Mouse (Mus musculus) midbrain, embryonic 12.5 days (tissue): ENCODE measurements around the gene Deup1. TPM values are rescaled to one million over a fixed set of nuclear protein-coding genes. Genes with fewer than 3 reads are reported as not detected.
A peak's percentile ranks its signal among the peaks of the same experiment; 100 is the strongest.

ENCODE experiments used
- ATAC-seq: fragments of 200-750 bp; cut with Nextera tagmentation; 2 replicates; pipeline ENCODE4 v1.8.0; 2017; ENCODE audit warnings: low read depth, moderate TSS enrichment, moderate library complexity; ENCODE audit not compliant: low FRiP score
- H3K27ac ChIP-seq: fragments of 300-500 bp; sonication (generic); replicated peaks from 2 replicates; pipeline ENCODE4 v1.5.1; 2016; ENCODE audit warnings: mild to moderate bottlenecking
- H3K27me3 ChIP-seq: fragments of 300-500 bp; sonication (generic); 2 replicates; pipeline ENCODE4 v1.6.1; 2016; ENCODE audit warnings: mild to moderate bottlenecking
- H3K36me3 ChIP-seq: fragments of 300-500 bp; sonication (generic); 2 replicates; pipeline ENCODE4 v1.6.1; 2016
- H3K4me1 ChIP-seq: fragments of 300-500 bp; sonication (generic); 2 replicates; pipeline ENCODE4 v1.6.1; 2016
- H3K4me2 ChIP-seq: fragments of 300-500 bp; sonication (generic); replicated peaks from 2 replicates; pipeline ENCODE4 v1.6.1; 2016; ENCODE audit warnings: mild to moderate bottlenecking, moderate library complexity
- H3K4me3 ChIP-seq: fragments of 300-500 bp; sonication (generic); 2 replicates; pipeline ENCODE4 v1.5.1; 2016; ENCODE audit warnings: mild to moderate bottlenecking
- H3K9ac ChIP-seq: fragments of 300-500 bp; sonication (generic); replicated peaks from 2 replicates; pipeline ENCODE4 v1.6.1; 2016; ENCODE audit warnings: mild to moderate bottlenecking, moderate library complexity
- H3K9me3 ChIP-seq: fragments of 300-500 bp; sonication (generic); 2 replicates; pipeline ENCODE4 v1.6.1; 2016; ENCODE audit warnings: mild to moderate bottlenecking
- WGBS: fragments of 180-500 bp; shearing (Covaris S2); methylation state at CpG from one replicate; pipeline ENCODE4 v1.1.7; 2016; 5-methylcytosine and 5-hydroxymethylcytosine counted together
- polyA plus RNA-seq: library from polyadenylated mRNA; unstranded; fragments of >200 nt; fragmentation: Nextera tagmentation; extraction: Ambion mirVana; gene quantifications from 2 replicates; pipeline ENCODE4 v1.2.1, GENCODE M21; 2016

The Deup1 gene
- polyA plus RNA-seq = 0.59 and 1.1 TPM in 2 replicates

GRCm38 (mm10) chr9:15627785-15628287 lies at the start of gene Deup1:
Deup1 (minus strand) TSS chr9:15627933.
- under 1% methylated on average over 23 of the region's 28 CpGs for WGBS
- peak within 1 kb of the TSS; percentile 39 for H3K4me3 ChIP-seq
- ATAC-seq = peak; percentile 93

GRCm38 (mm10) chr9:15672251-15672650 lies 44.5 kb upstream of the Deup1 start:
- no peak overlapping the region for H3K4me2 ChIP-seq
- no peak overlapping the region for H3K4me3 ChIP-seq
- WGBS = 44% methylated on average over 1 of the region's 1 CpGs
- no peaks in the 10 kb centered on the region for H3K36me3 ChIP-seq
- H3K9me3 ChIP-seq = no peaks in the 10 kb centered on the region
- no peak for ATAC-seq
- no peaks in the 10 kb centered on the region for H3K27me3 ChIP-seq
- no peak overlapping the region for H3K27ac ChIP-seq
- H3K4me1 ChIP-seq = no peaks in the 10 kb centered on the region
- no peak overlapping the region for H3K9ac ChIP-seq

More at GRCm38 (mm10) chr9:15627785-15628287, at the start of gene Deup1:
- Histone ChIP-seq H3K9me3 (no peaks in the 10 kb centered on the region), H3K9ac (0 out of 2 replicates have a peak within 1 kb of the TSS, but pooled peaks have one; percentile 3), H3K4me2 (peak within 1 kb of the TSS; percentile 65), H3K4me1 (peaks cover 8% of the 10 kb centered on the region), H3K27me3 (peaks cover 13% of the 10 kb centered on the region), H3K36me3 (no peaks in the 10 kb centered on the region), H3K27ac (no peak within 1 kb of the TSS)

GRCm38 (mm10) chr9:15670002-15670527 lies 42.3 kb upstream of the Deup1 start:
- Histone ChIP-seq H3K27me3 (no peaks in the 10 kb centered on the region), H3K9me3 (no peaks in the 10 kb centered on the region), H3K36me3 (no peaks in the 10 kb centered on the region), H3K27ac (no peak overlapping the region), H3K4me1 (no peaks in the 10 kb centered on the region), H3K4me2 (no peak overlapping the region), H3K9ac (no peak overlapping the region), H3K4me3 (no peak overlapping the region)
- 45% methylated on average over 5 of the region's 5 CpGs for WGBS
- no peak for ATAC-seq

DNA sequence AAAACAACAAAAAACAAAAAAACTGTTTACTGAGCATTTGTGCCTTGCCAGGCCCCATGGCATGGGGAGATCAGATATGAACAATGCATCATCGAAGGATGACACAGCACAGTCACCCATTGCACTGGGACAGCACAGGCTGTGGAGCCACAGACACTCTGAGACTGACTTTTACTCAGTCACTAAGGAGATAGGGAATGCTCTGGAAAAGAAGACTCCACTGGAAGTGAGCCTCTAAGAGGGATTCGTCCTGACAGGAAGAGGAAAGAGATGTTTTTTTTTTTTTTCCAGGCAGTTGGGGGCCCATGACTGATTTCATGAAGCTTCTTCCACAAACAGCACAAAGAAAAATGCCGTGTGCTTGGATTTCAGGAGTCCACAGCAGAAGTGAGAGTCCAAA lies 41.7 kb upstream of the Deup1 start:
- Histone ChIP-seq H3K9me3 (no peaks in the 10 kb centered on the region), H3K36me3 (no peaks in the 10 kb centered on the region), H3K4me2 (no peak overlapping the region), H3K27ac (no peak overlapping the region), H3K9ac (no peak overlapping the region), H3K4me1 (no peaks in the 10 kb centered on the region), H3K4me3 (no peak overlapping the region), H3K27me3 (no peaks in the 10 kb centered on the region)
- 77% methylated on average over 3 of the region's 3 CpGs for WGBS
- no peak for ATAC-seq

- no peaks in the 10 kb centered on the region for H3K36me3 ChIP-seq
- 88% methylated on average over 7 of the region's 7 CpGs for WGBS
- ATAC-seq = no peak
These were observed 36.9 kb upstream of the Deup1 start for GRCm38 (mm10) chr9:15664606-15665005.

GRCm38 (mm10) chr9:15659069-15659468 lies 31.3 kb upstream of the Deup1 start:
- no peaks in the 10 kb centered on the region for H3K36me3 ChIP-seq
- 76% methylated on average over 6 of the region's 6 CpGs for WGBS

More at GRCm38 (mm10) chr9:15664606-15665005, 36.9 kb upstream of the Deup1 start:
- H3K4me1 ChIP-seq = no peaks in the 10 kb centered on the region
- H3K27ac ChIP-seq = no peak overlapping the region
- H3K4me3 ChIP-seq = no peak overlapping the region
- no peak overlapping the region for H3K4me2 ChIP-seq
- no peak overlapping the region for H3K9ac ChIP-seq
- H3K9me3 ChIP-seq = no peaks in the 10 kb centered on the region
- H3K27me3 ChIP-seq = no peaks in the 10 kb centered on the region

GRCm38 (mm10) chr9:15658236-15658785 lies 30.6 kb upstream of the Deup1 start:
- no peak overlapping the region for H3K9ac ChIP-seq
- peak; percentile 41; the same call in 1 of the 2 replicates for ATAC-seq
- WGBS = 33% methylated on average over 6 of the region's 6 CpGs
- H3K9me3 ChIP-seq = peaks cover 5% of the 10 kb centered on the region
- no peaks in the 10 kb centered on the region; the same call in 1 of the 2 replicates for H3K4me1 ChIP-seq
- H3K4me3 ChIP-seq = no peak overlapping the region
- no peaks in the 10 kb centered on the region for H3K36me3 ChIP-seq
- 0 out of 2 replicates have a peak overlapping the region, but pooled peaks have one; percentile 35 for H3K27ac ChIP-seq
- H3K27me3 ChIP-seq = no peaks in the 10 kb centered on the region
- H3K4me2 ChIP-seq = no peak overlapping the region

More at GRCm38 (mm10) chr9:15659069-15659468, 31.3 kb upstream of the Deup1 start:
- no peak overlapping the region for H3K9ac ChIP-seq
- no peak overlapping the region for H3K4me2 ChIP-seq
- ATAC-seq = no peak
- H3K4me3 ChIP-seq = no peak overlapping the region
- no peaks in the 10 kb centered on the region; the same call in 1 of the 2 replicates for H3K4me1 ChIP-seq
- peaks cover 4% of the 10 kb centered on the region for H3K9me3 ChIP-seq
- H3K27ac ChIP-seq = no peak overlapping the region
- H3K27me3 ChIP-seq = no peaks in the 10 kb centered on the region

DNA sequence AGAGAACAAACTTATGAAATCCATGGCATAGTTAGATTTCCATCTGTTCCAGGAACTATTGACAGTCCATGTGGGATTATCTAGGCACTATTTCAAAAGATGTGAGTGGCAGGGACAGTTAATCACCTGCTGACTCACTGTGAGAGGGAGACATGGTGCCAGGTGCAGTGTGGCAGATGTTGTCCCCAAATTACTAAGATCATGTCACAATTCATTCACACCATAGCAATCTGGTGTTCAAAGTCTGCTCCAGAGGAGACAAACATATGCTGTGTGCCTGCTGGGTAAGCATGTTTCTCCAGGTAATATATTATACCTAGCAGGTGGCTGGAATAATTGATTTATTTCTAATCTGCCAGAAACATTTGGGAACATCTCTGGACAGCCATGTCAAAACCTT lies 25.3 kb upstream of the Deup1 start:
- Histone ChIP-seq H3K9me3 (peaks cover 5% of the 10 kb centered on the region), H3K36me3 (no peaks in the 10 kb centered on the region), H3K4me3 (no peak overlapping the region), H3K4me2 (no peak overlapping the region), H3K27ac (no peak overlapping the region), H3K9ac (no peak overlapping the region), H3K27me3 (no peaks in the 10 kb centered on the region), H3K4me1 (0 out of 2 replicates have a peak, but pooled peaks cover 2% of the 10 kb centered on the region)
- ATAC-seq = no peak

GRCm38 (mm10) chr9:15649977-15650376 lies 22.2 kb upstream of the Deup1 start:
- H3K36me3 ChIP-seq = no peaks in the 10 kb centered on the region
- H3K9me3 ChIP-seq = peaks cover 5% of the 10 kb centered on the region
- no peaks in the 10 kb centered on the region for H3K27me3 ChIP-seq
- H3K4me3 ChIP-seq = no peak overlapping the region
- H3K27ac ChIP-seq = no peak overlapping the region
- WGBS = 83% methylated on average over 2 of the region's 2 CpGs
- H3K4me1 ChIP-seq = 0 out of 2 replicates have a peak, but pooled peaks cover 2% of the 10 kb centered on the region
- no peak overlapping the region for H3K4me2 ChIP-seq
- no peak for ATAC-seq
- H3K9ac ChIP-seq = no peak overlapping the region

GRCm38 (mm10) chr9:15627384-15627783 lies 349 bp downstream of the Deup1 start:
- 0 out of 2 replicates have a peak, but pooled peaks have one; percentile 7 for ATAC-seq
- peak overlapping the region; percentile 39 for H3K4me3 ChIP-seq
- H3K27ac ChIP-seq = no peak overlapping the region
- H3K9me3 ChIP-seq = no peaks in the 10 kb centered on the region
- H3K36me3 ChIP-seq = no peaks in the 10 kb centered on the region
- H3K9ac ChIP-seq = no peak overlapping the region
- peaks cover 13% of the 10 kb centered on the region for H3K27me3 ChIP-seq
- H3K4me2 ChIP-seq = peak overlapping the region; percentile 65
- H3K4me1 ChIP-seq = peaks cover 8% of the 10 kb centered on the region
- 14% methylated on average over 5 of the region's 5 CpGs for WGBS

- H3K9me3 ChIP-seq = no peaks in the 10 kb centered on the region
- peaks cover 13% of the 10 kb centered on the region for H3K27me3 ChIP-seq
- no peak for ATAC-seq
- H3K4me1 ChIP-seq = peaks cover 8% of the 10 kb centered on the region
- no peak overlapping the region for H3K9ac ChIP-seq
- no peak overlapping the region for H3K4me3 ChIP-seq
- no peak overlapping the region for H3K27ac ChIP-seq
- H3K36me3 ChIP-seq = no peaks in the 10 kb centered on the region
- 69% methylated on average over 3 of the region's 3 CpGs for WGBS
- no peak overlapping the region for H3K4me2 ChIP-seq
These were observed 3.0 kb downstream of the Deup1 start for GRCm38 (mm10) chr9:15624739-15625138.

- H3K4me1 ChIP-seq = no peaks in the 10 kb centered on the region
- no peak for ATAC-seq
- H3K36me3 ChIP-seq = no peaks in the 10 kb centered on the region
- no peak overlapping the region for H3K4me2 ChIP-seq
- 83% methylated on average over 1 of the region's 1 CpGs for WGBS
- no peak overlapping the region for H3K4me3 ChIP-seq
- no peak overlapping the region for H3K27ac ChIP-seq
- no peaks in the 10 kb centered on the region for H3K9me3 ChIP-seq
- no peak overlapping the region for H3K9ac ChIP-seq
- no peaks in the 10 kb centered on the region for H3K27me3 ChIP-seq
These were observed 8.0 kb downstream of the Deup1 start for GRCm38 (mm10) chr9:15619767-15620166.
